Mouse (Mus musculus) activated CD4-positive, CD25-positive, alpha-beta regulatory T cell, adult 4 months (primary cell): ENCODE results near the gene Amot. TPM values are rescaled to one million over a fixed set of nuclear protein-coding genes. Genes with fewer than 3 reads are reported as not detected.
A peak's percentile ranks its signal among the peaks of the same experiment; 100 is the strongest.

Experiments used
- ATAC-seq: one replicate; pipeline ENCODE4 v1.8.0; 2017
- polyA plus RNA-seq, 2 experiments: library from polyadenylated mRNA; unstranded; fragments of 100-300 nt; shearing (Covaris generic); gene quantifications; one replicate each; pipeline ENCODE4 v1.2.1; 2017

The Amot gene
- under 1 TPM in 1 of 2 experiments, not detected in 1; 0.14 TPM for polyA plus RNA-seq

DNA sequence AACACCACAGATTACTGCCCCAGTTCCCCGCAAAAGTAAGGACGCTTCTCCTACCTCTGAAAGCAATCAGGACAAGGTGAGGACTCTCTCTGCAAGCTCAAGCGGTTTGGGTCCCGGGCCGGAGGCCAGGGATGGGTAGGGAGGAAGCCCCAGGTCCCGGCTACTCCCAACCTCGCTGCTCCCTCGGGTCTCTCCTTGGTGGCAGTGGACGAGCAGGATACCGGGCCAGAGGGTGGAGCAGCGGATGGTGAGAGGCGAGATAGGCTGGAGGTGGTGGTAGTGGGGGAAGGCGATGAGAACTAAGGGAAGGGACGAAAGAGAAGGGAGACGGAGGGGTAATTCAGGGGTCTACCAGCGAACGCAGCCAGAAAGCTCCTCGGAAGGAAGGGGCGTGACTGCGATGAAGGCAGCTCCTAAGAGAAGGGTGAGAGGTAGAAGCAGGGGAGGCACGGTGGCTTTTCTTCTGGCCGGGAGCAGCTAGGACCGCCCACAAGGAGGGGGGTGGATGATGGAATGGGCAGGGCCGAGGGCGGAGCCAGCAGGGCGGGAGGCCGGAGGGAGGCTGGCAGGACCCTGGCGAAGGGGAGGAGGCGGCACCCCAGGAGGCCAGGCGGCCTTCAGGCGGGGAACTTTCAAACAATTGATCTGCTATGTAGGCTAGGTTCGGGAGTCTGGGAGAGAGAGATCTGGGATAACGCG, at the start of gene Amot:
TSS of gene Amot (minus strand) at position 465 of the 699 bp plus-strand sequence.
- ATAC-seq, result peak; percentile 80

DNA sequence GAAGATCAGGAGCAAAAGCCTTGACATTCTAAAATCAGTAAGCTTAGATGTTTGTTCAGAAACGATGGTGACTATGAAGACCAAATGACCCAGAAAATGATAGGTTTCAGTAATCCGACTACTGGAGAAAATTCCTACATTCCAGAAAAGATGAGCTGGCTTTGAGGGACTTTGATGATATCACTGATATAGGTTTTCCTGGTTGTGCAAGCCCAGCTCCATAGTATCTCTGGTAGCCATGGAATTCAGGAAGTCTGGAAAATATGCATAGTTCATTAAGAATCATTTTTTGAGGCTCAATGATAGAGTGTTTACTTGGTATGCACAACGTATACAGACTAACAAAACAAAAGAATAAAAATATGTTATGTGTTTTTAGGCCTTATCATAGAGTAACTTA, 40.1 kb upstream of the Amot start:
- ATAC-seq, result no peak

- no peak for ATAC-seq
These were observed 38.9 kb upstream of the Amot start for GRCm38 (mm10) chrX:145543602-145544490.

- no peak for ATAC-seq
These were observed 36.1 kb upstream of the Amot start for GRCm38 (mm10) chrX:145541050-145541449.

- ATAC-seq, result no peak
These were observed 35.3 kb upstream of the Amot start for GRCm38 (mm10) chrX:145540321-145540720.

DNA sequence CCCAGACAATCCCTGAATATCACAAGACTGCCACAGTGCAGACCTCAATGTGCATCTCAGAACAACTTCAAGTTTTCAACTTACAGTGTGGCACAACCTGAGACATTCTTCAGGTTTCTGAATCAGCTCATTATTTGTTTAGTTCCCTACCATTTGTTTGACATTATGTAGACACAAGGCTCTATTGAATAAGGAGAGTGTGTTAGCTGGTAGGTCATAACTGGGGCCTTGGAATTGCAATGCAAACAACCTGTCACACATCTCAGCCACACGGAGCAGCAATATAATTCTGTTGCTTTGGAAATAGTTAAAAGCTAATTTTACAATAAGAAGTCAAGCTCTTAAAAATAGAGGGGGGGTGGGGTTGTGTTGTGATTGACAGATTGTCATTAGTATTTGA, 24.6 kb upstream of the Amot start:
- no peak for ATAC-seq

GRCm38 (mm10) chrX:145516322-145517066, 11.5 kb upstream of the Amot start:
- ATAC-seq, result no peak

DNA sequence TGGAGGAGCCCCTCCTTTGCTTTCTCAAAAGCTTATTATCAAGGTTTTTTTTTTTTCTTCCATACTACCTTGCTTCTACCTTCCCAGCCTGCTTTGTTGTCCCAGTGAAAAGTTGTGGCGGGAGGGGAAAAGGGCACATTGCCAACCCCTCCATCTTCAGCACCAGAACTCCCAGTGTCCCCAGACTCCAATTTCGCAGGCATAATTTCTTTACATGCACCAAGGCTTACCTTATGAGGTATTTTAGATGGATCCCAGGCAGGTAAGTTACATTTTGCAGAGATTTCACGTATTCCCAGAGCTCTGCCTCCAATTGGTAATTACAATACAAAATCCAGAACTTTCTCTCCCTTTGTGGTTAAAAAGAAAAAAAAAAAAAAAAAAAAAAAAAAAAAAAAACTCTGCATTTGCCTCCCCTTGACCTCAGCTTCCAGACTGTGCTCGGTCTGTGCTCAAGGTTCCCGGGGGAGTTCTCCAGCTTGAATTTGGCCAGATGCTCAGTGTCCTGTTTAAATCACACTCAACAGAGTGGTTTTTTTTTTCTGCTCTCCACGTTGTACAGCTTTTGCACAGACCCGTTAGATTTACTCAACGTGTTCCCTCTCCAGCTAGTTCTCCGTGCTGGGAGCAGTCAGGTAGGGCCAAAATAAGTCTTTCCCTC, 10.6 kb upstream of the Amot start:
- ATAC-seq, result no peak

DNA sequence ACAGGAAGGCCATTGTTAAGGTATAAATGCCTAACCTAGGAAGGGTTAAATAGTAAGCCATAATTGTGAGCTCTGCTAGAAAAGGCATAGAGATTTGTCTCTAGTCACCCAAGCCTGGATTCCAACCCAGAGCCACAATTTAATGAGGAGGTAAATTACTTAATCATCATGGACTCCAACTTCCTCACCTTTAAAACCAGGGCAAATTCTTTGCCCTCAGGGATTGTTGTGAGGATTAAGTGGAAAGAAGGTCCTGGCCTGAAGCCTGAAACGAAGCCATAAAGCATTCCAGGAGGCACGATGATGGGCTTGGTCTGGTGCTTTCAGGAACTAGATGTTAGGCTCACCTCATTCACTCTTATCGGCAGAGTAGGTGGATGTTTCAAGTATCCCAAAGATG, 5.7 kb upstream of the Amot start:
- no peak for ATAC-seq

GRCm38 (mm10) chrX:145505457-145506201, 648 bp upstream of the Amot start:
- ATAC-seq, result peak; percentile 67

GRCm38 (mm10) chrX:145501666-145502355, 3.2 kb downstream of the Amot start:
- ATAC-seq, result no peak

GRCm38 (mm10) chrX:145499101-145499500, 5.9 kb downstream of the Amot start:
- no peak for ATAC-seq

- no peak for ATAC-seq
These were observed 6.3 kb downstream of the Amot start for GRCm38 (mm10) chrX:145498691-145499090.

- ATAC-seq, result no peak
These were observed 7.5 kb downstream of the Amot start for GRCm38 (mm10) chrX:145497486-145497885.

DNA sequence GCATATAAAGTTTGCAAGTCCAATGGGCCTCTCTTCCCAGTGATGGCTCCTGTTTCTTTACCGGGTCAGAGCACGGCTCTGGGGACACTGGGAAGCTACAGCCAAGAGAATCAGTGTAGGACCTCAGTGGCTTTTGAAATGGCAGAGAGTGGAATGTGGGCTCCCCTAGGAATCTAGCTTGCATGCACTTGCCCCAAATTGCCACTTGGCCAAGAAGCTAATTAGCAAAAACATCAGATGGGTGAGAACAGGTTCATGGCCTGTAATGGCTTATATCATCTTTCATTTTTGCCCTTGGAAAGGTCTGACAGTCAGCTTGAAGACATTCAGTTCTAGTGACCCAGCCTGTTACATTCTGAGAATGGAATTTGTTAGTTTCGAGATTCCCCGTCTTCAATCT, 9.6 kb downstream of the Amot start:
- no peak for ATAC-seq

DNA sequence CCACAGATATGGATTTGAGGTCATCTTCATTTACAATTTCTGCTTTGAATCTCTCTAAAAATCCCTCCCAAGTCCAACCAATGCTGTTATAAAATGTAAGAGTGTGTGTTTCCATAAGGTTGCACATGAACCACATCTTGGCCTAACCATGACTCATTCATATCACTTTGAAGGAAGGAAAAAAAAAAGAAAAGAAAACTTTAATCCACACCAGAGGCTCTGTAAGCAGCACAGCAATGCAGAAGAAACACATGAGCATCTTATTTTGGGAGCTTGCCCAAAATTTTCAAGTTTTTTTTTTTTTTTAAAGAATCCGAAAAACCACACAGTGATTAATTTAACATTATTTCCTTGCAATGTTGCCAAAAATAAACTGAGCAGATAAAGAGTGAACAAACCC, 14.2 kb downstream of the Amot start:
- ATAC-seq, result no peak

- no peak for ATAC-seq
These were observed 14.6 kb downstream of the Amot start for GRCm38 (mm10) chrX:145490417-145490816.

- ATAC-seq, result no peak
These were observed 15.0 kb downstream of the Amot start for GRCm38 (mm10) chrX:145489950-145490349.

DNA sequence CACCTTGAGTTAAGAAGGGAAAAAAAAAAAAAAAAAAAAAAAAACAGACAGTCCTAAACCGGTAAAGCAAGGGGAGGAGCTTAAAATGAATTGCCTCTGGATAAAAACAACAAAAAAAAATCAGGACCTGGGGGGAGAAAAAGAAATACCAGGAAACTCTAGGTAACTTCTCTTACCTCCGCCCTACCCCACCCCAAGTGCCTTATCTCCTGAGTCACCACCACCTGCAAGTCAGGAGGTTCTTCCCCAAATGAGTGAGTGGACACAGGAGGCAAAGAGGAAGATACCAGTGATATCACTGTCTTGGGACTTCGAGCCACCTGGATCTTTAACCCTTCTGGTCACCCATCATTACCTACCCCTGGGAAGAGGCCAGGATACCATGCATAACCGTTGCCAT, 19.5 kb downstream of the Amot start:
- no peak for ATAC-seq

GRCm38 (mm10) chrX:145483486-145484055, 21.4 kb downstream of the Amot start:
- ATAC-seq, result no peak

GRCm38 (mm10) chrX:145482383-145482782, 22.6 kb downstream of the Amot start:
- ATAC-seq, result no peak
